Mouse (Mus musculus) midbrain, embryonic 11.5 days (tissue): Measurements from ENCODE around the gene Crygs. TPM values are rescaled to one million over a fixed set of nuclear protein-coding genes. Genes with fewer than 3 reads are reported as not detected.

Experiments used
- ATAC-seq: fragments of 200-750 bp; cut with Nextera tagmentation; 2 replicates; pipeline ENCODE4 v1.8.0; 2017; ENCODE audit warnings: moderate TSS enrichment, moderate library complexity; ENCODE audit not compliant: low FRiP score
- DNase-seq: peaks from one replicate; pipeline ENCODE4 v3.0.0; 2015; ENCODE audit warnings: low spot score; ENCODE audit errors: missing footprints
- H3K27ac ChIP-seq: fragments of 300-500 bp; sonication (generic); 2 replicates; pipeline ENCODE4 v1.5.1; 2014; ENCODE audit warnings: low read depth, low read length
- H3K27me3 ChIP-seq: fragments of 300-500 bp; sonication (generic); 2 replicates; pipeline ENCODE4 v1.6.1; 2014; ENCODE audit warnings: mild to moderate bottlenecking, low read length, moderate library complexity, mixed read lengths; ENCODE audit not compliant: control insufficient read depth, insufficient read depth
- H3K36me3 ChIP-seq: fragments of 300-500 bp; sonication (generic); 2 replicates; pipeline ENCODE4 v1.6.1; 2014; ENCODE audit warnings: mild to moderate bottlenecking, low read length, moderate library complexity, mixed read lengths; ENCODE audit not compliant: control insufficient read depth, insufficient read depth
- H3K4me1 ChIP-seq: fragments of 300-500 bp; sonication (generic); 2 replicates; pipeline ENCODE4 v1.6.1; 2014; ENCODE audit warnings: low read length; ENCODE audit not compliant: control insufficient read depth, insufficient read depth
- H3K4me2 ChIP-seq: fragments of 300-500 bp; sonication (generic); 2 replicates; pipeline ENCODE4 v1.6.1; 2014; ENCODE audit warnings: mild to moderate bottlenecking, moderate library complexity
- H3K4me3 ChIP-seq: fragments of 300-500 bp; sonication (generic); 2 replicates; pipeline ENCODE4 v1.5.1; 2014; ENCODE audit warnings: low read depth, low read length
- H3K9ac ChIP-seq: fragments of 300-500 bp; sonication (generic); 2 replicates; pipeline ENCODE4 v1.6.1; 2014; ENCODE audit warnings: low read length
- H3K9me3 ChIP-seq: fragments of 300-500 bp; sonication (generic); 2 replicates; pipeline ENCODE4 v1.6.1; 2016; ENCODE audit warnings: low read length; ENCODE audit not compliant: control insufficient read depth
- WGBS: fragments of 180-500 bp; shearing (Covaris S2); extraction: QIAGEN DNeasy Blood & Tissue Kit; methylation state at CpG from one replicate; pipeline ENCODE4 v1.1.7; 2014; 5-methylcytosine and 5-hydroxymethylcytosine counted together
- polyA plus RNA-seq: library from polyadenylated mRNA; unstranded; fragments of >200 nt; fragmentation: Nextera tagmentation; extraction: Ambion mirVana; gene quantifications from 2 replicates; pipeline ENCODE4 v1.2.1, GENCODE M21; 2014

Gene Crygs
- polyA plus RNA-seq, 1 experiment from 2014 or later, result 0.26 TPM

DNA sequence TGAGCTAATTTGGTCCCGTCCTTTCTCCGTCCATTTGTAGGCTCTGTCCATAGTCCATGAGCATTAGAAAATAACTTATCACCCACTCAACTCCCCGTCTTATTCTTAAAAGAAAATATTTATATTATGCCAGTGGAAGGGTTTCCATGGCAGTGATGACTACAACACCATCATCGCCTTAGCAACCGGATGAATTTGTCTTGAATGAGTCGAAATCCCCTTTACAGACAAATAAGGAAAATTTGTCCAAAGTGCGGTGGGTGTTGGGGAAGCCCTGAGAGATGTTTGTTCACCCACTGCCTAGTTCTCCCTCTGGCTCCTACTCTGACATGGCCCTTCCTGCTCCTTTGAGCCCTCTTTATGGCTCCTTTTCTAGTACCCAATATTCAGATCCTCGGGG, 42.7 kb downstream of the Crygs start:
- Histone ChIP-seq H3K27ac (no peak overlapping the region), H3K4me1 (no peaks in the 10 kb centered on the region), H3K4me2 (no peak overlapping the region), H3K9me3 (no peaks in the 10 kb centered on the region), H3K9ac (no peak overlapping the region), H3K4me3 (no peak overlapping the region), H3K27me3 (no peaks in the 10 kb centered on the region), H3K36me3 (no peaks in the 10 kb centered on the region)
- no peak for DNase-seq
- no peak for ATAC-seq
- 90% methylated on average over 8 of the region's 8 CpGs for WGBS

DNA sequence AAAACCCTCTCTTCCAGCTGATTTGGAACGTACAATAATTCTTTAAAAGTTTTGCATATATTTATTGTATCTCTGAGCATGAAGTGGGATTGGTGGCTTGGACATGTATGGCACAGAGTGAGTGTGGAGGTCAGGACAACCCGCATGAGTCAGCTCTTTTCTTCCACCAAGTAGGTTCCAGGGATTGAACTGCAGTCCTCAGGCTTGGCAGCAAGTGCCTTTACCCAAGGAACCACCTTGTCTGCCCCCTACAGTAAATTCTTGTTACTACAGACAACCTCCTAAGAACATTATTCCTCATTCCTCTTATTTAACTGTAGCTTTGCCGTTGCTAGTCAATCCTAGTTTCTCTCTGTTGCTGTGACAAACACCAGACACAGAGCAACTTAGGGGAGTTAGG, 44.0 kb downstream of the Crygs start:
- H3K9ac ChIP-seq, result no peak overlapping the region
- H3K9me3 ChIP-seq, result no peaks in the 10 kb centered on the region
- no peak overlapping the region for H3K27ac ChIP-seq
- no peaks in the 10 kb centered on the region for H3K27me3 ChIP-seq
- ATAC-seq (no peak), DNase-seq (no peak)
- H3K4me2 ChIP-seq, result no peak overlapping the region
- no peaks in the 10 kb centered on the region for H3K36me3 ChIP-seq
- no peaks in the 10 kb centered on the region for H3K4me1 ChIP-seq
- 94% methylated on average over 3 of the region's 3 CpGs for WGBS
- no peak overlapping the region for H3K4me3 ChIP-seq

DNA sequence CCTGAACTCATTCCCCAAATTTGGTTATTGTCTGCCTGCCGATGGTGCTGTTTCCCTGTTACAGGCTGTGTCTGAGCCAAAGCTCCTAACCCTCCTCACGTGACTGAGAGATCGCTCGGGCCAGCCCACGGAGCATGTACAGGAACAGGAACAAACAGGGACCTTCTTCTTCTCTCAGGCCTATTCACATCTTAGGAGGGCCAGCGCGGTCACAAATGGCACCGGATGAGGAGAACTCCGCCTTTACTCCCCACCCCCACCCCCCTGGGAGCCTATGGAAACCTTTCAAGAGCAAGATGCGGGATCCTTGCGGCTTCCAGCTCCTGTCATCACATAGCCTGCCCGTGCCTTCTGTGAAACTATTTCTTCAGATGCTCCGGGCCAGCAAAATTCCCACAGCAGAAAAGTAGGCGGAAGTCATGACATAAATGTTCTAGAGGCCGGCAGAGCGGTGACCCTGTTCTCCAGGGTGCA, 44.6 kb downstream of the Crygs start:
- DNase-seq (no peak), ATAC-seq (no peak)
- Histone ChIP-seq H3K9ac (no peak overlapping the region), H3K27ac (no peak overlapping the region), H3K4me1 (no peaks in the 10 kb centered on the region), H3K36me3 (no peaks in the 10 kb centered on the region), H3K4me2 (no peak overlapping the region), H3K9me3 (no peaks in the 10 kb centered on the region), H3K27me3 (no peaks in the 10 kb centered on the region), H3K4me3 (no peak overlapping the region)
- WGBS, result 76% methylated on average over 16 of the region's 16 CpGs

DNA sequence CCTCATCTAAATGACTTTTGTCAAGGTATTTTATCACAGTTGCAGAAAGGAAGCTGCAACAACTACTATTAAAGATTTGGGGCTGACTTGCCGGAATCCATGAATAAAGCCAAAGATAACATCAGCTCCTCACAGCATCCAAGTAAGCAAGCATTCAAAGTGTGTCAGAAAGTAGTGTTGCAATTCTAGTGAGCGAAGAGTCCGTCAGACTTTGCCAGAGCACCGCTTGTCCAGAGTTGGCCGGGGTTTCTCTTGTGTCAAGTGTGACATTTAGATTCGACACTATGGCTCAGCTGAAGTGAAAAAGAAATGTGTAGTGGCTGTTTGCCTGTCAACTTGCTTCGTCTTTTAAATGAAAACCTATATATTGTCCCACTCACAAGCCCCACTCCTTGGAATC, 45.8 kb downstream of the Crygs start:
- DNase-seq (no peak), ATAC-seq (no peak)
- H3K36me3 ChIP-seq, result no peaks in the 10 kb centered on the region
- H3K4me3 ChIP-seq, result no peak overlapping the region
- no peaks in the 10 kb centered on the region for H3K27me3 ChIP-seq
- H3K4me1 ChIP-seq, result no peaks in the 10 kb centered on the region
- no peak overlapping the region for H3K4me2 ChIP-seq
- no peaks in the 10 kb centered on the region for H3K9me3 ChIP-seq
- H3K27ac ChIP-seq, result no peak overlapping the region
- H3K9ac ChIP-seq, result no peak overlapping the region
- WGBS, result 95% methylated on average over 7 of the region's 7 CpGs

Other genes starting within 250 kb of the Crygs start
- 0.15 and 0.28 TPM in 2 replicates for gene Dgkg, start 154.4 kb downstream of the Crygs start, polyA plus RNA-seq
- 36.3 and 40.2 TPM in 2 replicates for gene Tbccd1, start 46.1 kb upstream of the Crygs start, polyA plus RNA-seq
- gene Dnajb11, start 46.3 kb upstream of the Crygs start, polyA plus RNA-seq, result 100 and 104 TPM in 2 replicates
- 0.14 TPM in 1 of 2 replicates, not detected in the other for gene Ahsg, start 79.7 kb upstream of the Crygs start, polyA plus RNA-seq
- gene Fetub, start 106.8 kb upstream of the Crygs start, polyA plus RNA-seq, result not detected in 2 replicates
- 0.10 TPM in 1 of 2 replicates, not detected in the other for gene Hrg, start 139.5 kb upstream of the Crygs start, polyA plus RNA-seq
- not detected in 2 replicates for gene Kng2, start 217.9 kb upstream of the Crygs start, polyA plus RNA-seq
- gene Kng1, start 246.3 kb upstream of the Crygs start, polyA plus RNA-seq, result not detected in 2 replicates